Mouse (Mus musculus): Measurements from ENCODE around the gene Abcc12. TPM values are rescaled to one million over a fixed set of nuclear protein-coding genes. Genes with fewer than 3 reads are reported as not detected.

Gene Abcc12
- total and polyA plus RNA-seq, 3 experiments, result not detected

DNA sequence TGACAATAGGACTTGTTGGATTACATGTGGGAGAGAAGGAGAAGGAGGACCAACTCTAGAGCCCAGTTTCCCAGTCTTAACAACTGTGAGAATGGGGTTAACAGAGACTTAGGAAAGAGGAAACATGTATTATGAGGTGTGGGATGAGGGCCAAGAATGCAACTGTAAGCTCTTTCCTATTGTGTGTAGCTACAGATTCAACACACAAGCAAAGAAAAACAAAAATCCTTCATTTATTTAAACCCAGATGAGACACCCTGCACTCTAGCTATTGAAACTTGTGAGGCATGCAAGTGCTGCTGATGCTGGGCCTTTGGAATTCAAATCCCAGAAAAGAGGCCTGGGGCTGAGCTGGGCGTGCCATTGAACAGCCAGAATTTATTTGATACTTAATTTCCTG, 18.7 kb downstream of the Abcc12 start:
- TF ChIP-seq E2F4 (IDR thresholded peaks at IDR 0.05; ENCODE audit: insufficient replicate concordance, low read depth, low read length) (no peak), SIN3A (IDR thresholded peaks at IDR 0.05; ENCODE audit: low read length) (no peak), GABPA (IDR thresholded peaks at IDR 0.05; ENCODE audit: insufficient replicate concordance, low read depth, low read length) (no peak), POLR2A (IDR thresholded peaks at IDR 0.05; ENCODE audit: low read depth, low read length) (no peak), JUND (conservative IDR thresholded peaks at IDR 0.05; ENCODE audit: low read depth, low read length) (no peak), TBP (conservative IDR thresholded peaks at IDR 0.05; ENCODE audit: low read depth, low read length) (no peak), ETS1 (conservative IDR thresholded peaks at IDR 0.05; ENCODE audit: low read depth, low read length) (no peak), CHD2 (IDR thresholded peaks at IDR 0.05; ENCODE audit: low read length) (no peak), ZC3H11A (IDR thresholded peaks at IDR 0.05; ENCODE audit: low read depth, low read length) (no peak)
- Histone ChIP-seq H3K4me2 (ENCODE audit: insufficient read depth, low read depth, poor library complexity, severe bottlenecking) (no peak overlapping the region), H3K9ac (ENCODE audit: insufficient read depth, low read depth) (no peak overlapping the region), H3K27ac (ENCODE audit: insufficient read depth, low read depth) (no peak overlapping the region), H3K4me1 (ENCODE audit: control insufficient read depth in 1 of 2, insufficient read depth in 2 of 2) (peaks cover 4 to 12% of the 10 kb centered on the region in 2 experiments), H3K36me3 (replicated peaks in 1 of 2; ENCODE audit: control insufficient read depth in 1 of 2, insufficient read depth in 1 of 2, low read length in 1 of 2) (no peaks in the 10 kb centered on the region), H3K27me3 (replicated peaks) (peaks cover 2% of the 10 kb centered on the region), H3K79me2 (replicated peaks; ENCODE audit: control insufficient read depth, extremely low read depth, insufficient read depth, poor library complexity, severe bottlenecking) (no peaks in the 10 kb centered on the region), H3K9me3 (replicated peaks; ENCODE audit: low read length) (no peaks in the 10 kb centered on the region), H3K4me3 (replicated peaks in 1 of 3; ENCODE audit: low read depth in 2 of 3, low read length in 2 of 3, poor library complexity in 1 of 3) (no peak overlapping the region)
- in situ Hi-C loops (cut with MboI; ENCODE audit: low pct_ligation_motif_present, low pct_unique_long_range_greater_than_20kb, low sequenced_read_pairs), result no loop called here
- dilution Hi-C loops (cut with MboI; ENCODE audit: extremely low pct_ligation_motif_present, extremely low pct_unique_long_range_greater_than_20kb, low sequenced_read_pairs), result no loop called here
- no peak for DNase-seq (ENCODE audit: extremely low read depth)

DNA sequence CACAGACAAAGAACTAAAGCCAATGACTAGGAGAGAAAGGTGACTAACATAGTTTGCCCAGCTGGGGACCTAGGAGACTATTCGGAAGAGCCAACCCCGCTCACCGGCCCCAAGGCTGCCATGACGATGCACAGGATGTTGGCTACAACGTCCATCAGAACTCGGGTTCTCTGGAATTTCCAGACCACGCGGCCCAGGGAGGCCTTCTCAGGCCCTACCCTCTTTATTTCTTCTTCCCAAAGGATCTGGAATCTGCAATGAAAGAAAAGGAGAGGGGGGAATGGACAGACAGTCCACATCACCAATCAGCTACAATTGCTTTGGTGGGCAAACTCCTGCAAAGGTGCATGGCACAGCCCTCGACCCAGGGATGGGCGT, 19.8 kb downstream of the Abcc12 start:
- in situ Hi-C loops (cut with MboI; ENCODE audit: low pct_ligation_motif_present, low pct_unique_long_range_greater_than_20kb, low sequenced_read_pairs), result no loop called here
- Histone ChIP-seq H3K4me3 (replicated peaks in 1 of 3; ENCODE audit: low read depth in 2 of 3, low read length in 2 of 3, poor library complexity in 1 of 3) (no peak overlapping the region), H3K4me1 (ENCODE audit: control insufficient read depth in 1 of 2, insufficient read depth in 2 of 2) (peaks cover 4 to 12% of the 10 kb centered on the region in 2 experiments), H3K27ac (ENCODE audit: insufficient read depth, low read depth) (no peak overlapping the region), H3K27me3 (replicated peaks) (peaks cover 2% of the 10 kb centered on the region), H3K36me3 (replicated peaks in 1 of 2; ENCODE audit: control insufficient read depth in 1 of 2, insufficient read depth in 1 of 2, low read length in 1 of 2) (no peaks in the 10 kb centered on the region), H3K9me3 (replicated peaks; ENCODE audit: low read length) (no peaks in the 10 kb centered on the region), H3K9ac (ENCODE audit: insufficient read depth, low read depth) (no peak overlapping the region), H3K4me2 (ENCODE audit: insufficient read depth, low read depth, poor library complexity, severe bottlenecking) (no peak overlapping the region), H3K79me2 (replicated peaks; ENCODE audit: control insufficient read depth, extremely low read depth, insufficient read depth, poor library complexity, severe bottlenecking) (no peaks in the 10 kb centered on the region)
- DNase-seq (ENCODE audit: extremely low read depth), result no peak
- TF ChIP-seq ZKSCAN1 (IDR thresholded peaks at IDR 0.05; ENCODE audit: borderline replicate concordance, low read depth, low read length) (no peak), SMC3 (IDR thresholded peaks at IDR 0.05; ENCODE audit: low read depth, low read length) (no peak), ETS1 (conservative IDR thresholded peaks at IDR 0.05; ENCODE audit: low read depth, low read length) (no peak), MXI1 (IDR thresholded peaks at IDR 0.05; ENCODE audit: low read depth, low read length) (no peak), TCF12 (IDR thresholded peaks at IDR 0.05; ENCODE audit: low read depth, low read length) (no peak), CHD1 (IDR thresholded peaks at IDR 0.05; ENCODE audit: low read depth, low read length) (no peak), KAT2A (IDR thresholded peaks at IDR 0.05; ENCODE audit: insufficient replicate concordance, low read length) (no peak), SIN3A (IDR thresholded peaks at IDR 0.05; ENCODE audit: low read length) (no peak), MAZ (IDR thresholded peaks at IDR 0.05; ENCODE audit: low read depth, low read length) (no peak), POLR2A (IDR thresholded peaks at IDR 0.05; ENCODE audit: low read depth, low read length) (no peak), PAX5 (IDR thresholded peaks at IDR 0.05; ENCODE audit: low read length) (no peak), ELF1 (IDR thresholded peaks at IDR 0.05; ENCODE audit: low read depth, low read length) (no peak), GABPA (IDR thresholded peaks at IDR 0.05; ENCODE audit: insufficient replicate concordance, low read depth, low read length) (no peak), JUN (IDR thresholded peaks at IDR 0.05; ENCODE audit: insufficient read depth, low read depth, low read length) (no peak), RAD21 (IDR thresholded peaks at IDR 0.05; ENCODE audit: low read depth, low read length) (no peak), JUND (conservative IDR thresholded peaks at IDR 0.05; ENCODE audit: low read depth, low read length) (no peak), MAFK (IDR thresholded peaks at IDR 0.05; ENCODE audit: insufficient replicate concordance, low read length) (no peak), CHD2 (IDR thresholded peaks at IDR 0.05; ENCODE audit: low read length) (no peak), ZMIZ1 (IDR thresholded peaks at IDR 0.05; ENCODE audit: low read depth, low read length) (no peak)
- dilution Hi-C loops (cut with MboI; ENCODE audit: extremely low pct_ligation_motif_present, extremely low pct_unique_long_range_greater_than_20kb, low sequenced_read_pairs), result no loop called here
